Mouse (Mus musculus) CD4-positive, CD25-positive, alpha-beta regulatory T cell, adult 4 months (primary cell): ENCODE data around the gene Cfap161. TPM values are rescaled to one million over a fixed set of nuclear protein-coding genes. Genes with fewer than 3 reads are reported as not detected.

ENCODE experiments used
- ATAC-seq: one replicate; pipeline ENCODE4 v1.8.0; 2017
- polyA plus RNA-seq, 2 experiments: library from polyadenylated mRNA; unstranded; fragments of 100-300 nt; shearing (Covaris generic); gene quantifications; one replicate each; pipeline ENCODE4 v1.2.1; 2017

The Cfap161 gene
- polyA plus RNA-seq, 2 experiments from 2014 or later = not detected

GRCm38 (mm10) chr7:83801483-83801875, 6.8 kb upstream of the Cfap161 start:
- ATAC-seq = no peak

GRCm38 (mm10) chr7:83800561-83801482, 6.1 kb upstream of the Cfap161 start:
- no peak for ATAC-seq

GRCm38 (mm10) chr7:83800071-83800470, 5.4 kb upstream of the Cfap161 start:
- no peak for ATAC-seq

- no peak for ATAC-seq
These were observed 3.3 kb upstream of the Cfap161 start for GRCm38 (mm10) chr7:83798004-83798403.

- ATAC-seq = no peak
These were observed 1.5 kb upstream of the Cfap161 start for GRCm38 (mm10) chr7:83796177-83796576.

- no peak for ATAC-seq
These were observed 535 bp downstream of the Cfap161 start for GRCm38 (mm10) chr7:83794006-83794683.

GRCm38 (mm10) chr7:83780881-83781280, 13.8 kb downstream of the Cfap161 start:
- no peak for ATAC-seq

GRCm38 (mm10) chr7:83780026-83780425, 14.7 kb downstream of the Cfap161 start:
- no peak for ATAC-seq

DNA sequence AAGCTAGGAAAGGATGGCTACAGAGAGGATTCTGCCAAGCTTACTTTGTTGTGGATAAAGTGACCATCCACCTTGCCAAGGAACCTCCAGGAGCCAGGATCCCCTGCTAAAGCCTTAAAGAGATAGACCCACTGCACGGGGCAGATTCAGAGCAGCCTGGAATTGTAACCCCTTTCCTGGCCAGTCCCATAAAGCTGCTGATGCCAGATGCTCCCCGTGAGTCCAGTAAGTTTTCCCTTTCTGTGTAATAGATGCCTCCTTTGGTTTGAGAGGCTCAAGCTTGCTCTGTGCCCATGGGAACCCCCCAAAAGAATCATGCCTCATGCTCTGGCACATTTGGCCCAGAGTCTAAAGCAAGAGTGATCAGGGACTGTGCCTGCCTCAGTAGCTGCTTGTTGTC, 15.7 kb downstream of the Cfap161 start:
- no peak for ATAC-seq

DNA sequence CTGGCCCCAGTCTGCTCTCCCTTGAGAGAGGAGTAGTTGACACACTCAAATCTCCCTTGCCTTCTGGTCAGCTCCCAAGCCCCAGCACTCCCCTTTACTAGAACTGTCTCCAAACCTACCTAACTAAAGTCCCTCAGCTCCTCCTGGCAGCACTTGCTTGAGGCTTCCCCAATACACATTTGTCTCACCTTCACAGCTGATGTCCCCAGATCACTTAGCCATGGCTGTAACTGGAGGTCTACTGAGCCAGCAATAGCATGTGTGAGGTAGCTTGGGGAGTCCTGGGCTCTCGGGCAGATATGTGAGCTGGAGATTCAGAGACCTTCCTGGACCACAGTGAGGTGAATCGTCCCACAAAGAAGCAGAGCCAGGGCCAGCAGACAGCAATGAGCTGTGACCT, 16.2 kb downstream of the Cfap161 start:
- ATAC-seq = no peak

GRCm38 (mm10) chr7:83774721-83775120, 20.0 kb downstream of the Cfap161 start:
- peak; percentile 66 for ATAC-seq

DNA sequence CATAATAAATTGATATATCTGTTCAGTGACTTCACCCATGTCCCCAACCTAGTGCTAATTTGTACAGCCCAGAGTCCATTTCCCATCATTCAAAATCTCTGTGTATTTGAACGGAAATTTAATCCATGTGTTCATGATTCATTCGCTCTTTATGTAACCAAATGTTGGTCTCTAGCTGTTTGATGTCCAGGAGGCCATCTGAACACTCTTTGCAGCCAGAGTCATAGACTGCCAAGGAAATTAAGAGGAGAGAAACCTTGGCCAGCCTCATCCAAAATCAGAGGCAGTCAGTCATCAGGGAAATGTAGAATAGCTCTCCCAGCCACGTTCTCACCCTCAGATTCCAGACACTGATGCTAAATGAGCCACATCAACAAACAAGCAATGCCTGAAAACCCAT, 31.0 kb downstream of the Cfap161 start:
- ATAC-seq = no peak

- no peak for ATAC-seq
These were observed 32.3 kb downstream of the Cfap161 start for GRCm38 (mm10) chr7:83762336-83762735.

DNA sequence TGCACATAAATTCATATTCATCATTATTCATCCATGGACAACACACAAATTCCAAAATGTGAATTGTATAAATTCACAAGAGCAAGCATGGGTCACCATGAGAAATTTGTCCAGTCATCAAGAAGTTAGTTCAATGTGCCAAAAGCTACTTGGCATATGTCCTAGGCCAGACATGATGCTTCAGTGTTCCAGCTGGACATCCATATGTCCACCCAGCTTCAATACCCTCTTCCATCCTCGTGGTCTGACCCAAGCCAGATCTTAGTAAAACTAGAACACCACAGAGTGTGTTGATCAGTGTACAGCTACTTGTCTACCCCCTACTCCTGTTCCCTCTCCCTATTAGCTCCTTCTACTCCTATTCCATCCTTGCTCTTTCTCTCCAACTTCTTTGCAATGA, 43.6 kb downstream of the Cfap161 start:
- no peak for ATAC-seq

- ATAC-seq = no peak
These were observed 46.3 kb downstream of the Cfap161 start for GRCm38 (mm10) chr7:83748405-83748804.

DNA sequence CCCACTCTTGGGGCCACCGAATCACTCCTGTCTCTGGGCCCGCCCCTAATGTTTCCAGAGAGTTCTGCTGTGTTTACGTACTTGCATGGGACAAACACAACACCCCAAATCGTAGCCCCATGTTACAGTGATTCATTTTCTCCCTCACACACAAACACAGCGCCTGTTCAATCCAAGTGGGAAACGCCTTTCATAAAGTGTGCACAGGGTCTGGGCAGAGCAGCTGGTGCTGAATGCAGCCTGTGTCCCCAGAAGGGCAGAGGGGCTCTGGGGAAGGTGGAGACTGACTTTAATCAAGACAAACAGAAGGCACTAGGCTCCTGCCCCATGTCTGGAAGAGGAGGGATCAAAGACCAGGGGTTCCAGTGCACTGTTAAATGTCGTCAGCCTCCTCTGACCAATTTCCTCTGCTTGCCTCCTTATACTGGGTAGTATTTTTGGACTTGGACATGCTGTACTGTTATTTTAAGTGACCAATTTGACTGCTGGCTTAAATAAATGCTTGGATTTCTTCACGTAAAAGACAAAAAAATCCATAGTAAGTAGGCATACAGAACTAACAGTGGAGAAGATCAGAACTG, 48.5 kb downstream of the Cfap161 start:
- ATAC-seq = no peak

DNA sequence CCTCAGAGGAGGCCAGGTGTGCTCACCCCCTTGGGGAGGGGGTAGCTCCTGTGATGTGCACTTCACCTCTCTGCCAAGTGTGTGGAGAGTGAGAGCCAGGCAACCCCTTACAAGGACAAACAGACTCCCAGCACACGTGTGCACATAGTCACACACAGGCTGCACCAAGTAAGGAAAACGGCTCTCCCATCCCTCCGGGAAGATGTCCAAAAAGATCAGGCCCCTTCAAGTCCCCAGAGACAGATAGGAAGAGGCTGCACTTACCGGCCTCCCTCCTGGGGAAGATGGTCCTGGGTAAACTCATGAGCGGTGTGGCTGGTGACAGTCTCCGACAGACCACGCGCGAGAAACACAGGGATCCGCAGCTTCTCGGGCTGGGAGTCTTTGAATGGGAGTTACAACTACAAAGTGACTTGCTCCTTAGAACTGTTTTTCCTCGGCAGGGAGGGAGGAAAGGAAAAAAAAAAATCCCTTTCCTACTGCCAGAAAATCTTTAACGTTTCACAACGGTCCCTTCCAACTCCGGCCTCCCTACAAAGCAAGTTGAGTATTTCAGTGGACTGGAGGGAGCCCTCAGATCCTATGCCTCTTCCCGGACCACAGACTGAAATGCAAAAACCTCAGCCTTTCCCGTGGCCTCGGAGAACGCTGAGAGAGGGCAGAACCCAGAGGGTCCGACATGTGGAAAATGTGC, 49.1 kb downstream of the Cfap161 start, which contains the start of gene Il16:
TSS of gene Il16 (minus strand) at position 314 of the 694 bp plus-strand sequence.
- ATAC-seq = no peak

- no peak for ATAC-seq
These were observed 49.6 kb downstream of the Cfap161 start for GRCm38 (mm10) chr7:83745065-83745412.

GRCm38 (mm10) chr7:83744250-83744649, 50.4 kb downstream of the Cfap161 start:
- ATAC-seq = no peak

DNA sequence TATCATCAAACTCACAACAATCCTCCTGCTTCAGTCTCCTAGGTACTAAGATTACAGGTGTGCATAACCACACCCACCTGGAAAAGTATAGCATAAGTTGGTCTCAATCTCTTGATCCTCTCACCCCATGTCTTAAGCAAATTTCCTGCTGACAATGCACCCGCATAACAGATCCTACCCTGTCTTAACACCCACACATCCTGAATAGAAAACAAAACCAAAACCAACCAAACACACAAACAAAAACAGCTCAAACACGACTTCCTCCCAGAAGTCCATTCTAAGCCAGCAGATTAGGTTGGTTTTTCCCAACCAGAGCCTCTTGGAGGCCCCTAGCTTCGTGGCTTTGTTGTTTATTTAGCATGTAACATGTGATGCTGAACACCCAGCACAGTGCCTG, 52.0 kb downstream of the Cfap161 start:
- ATAC-seq = peak; percentile 92

GRCm38 (mm10) chr7:83742026-83742425, 52.7 kb downstream of the Cfap161 start:
- ATAC-seq = no peak

DNA sequence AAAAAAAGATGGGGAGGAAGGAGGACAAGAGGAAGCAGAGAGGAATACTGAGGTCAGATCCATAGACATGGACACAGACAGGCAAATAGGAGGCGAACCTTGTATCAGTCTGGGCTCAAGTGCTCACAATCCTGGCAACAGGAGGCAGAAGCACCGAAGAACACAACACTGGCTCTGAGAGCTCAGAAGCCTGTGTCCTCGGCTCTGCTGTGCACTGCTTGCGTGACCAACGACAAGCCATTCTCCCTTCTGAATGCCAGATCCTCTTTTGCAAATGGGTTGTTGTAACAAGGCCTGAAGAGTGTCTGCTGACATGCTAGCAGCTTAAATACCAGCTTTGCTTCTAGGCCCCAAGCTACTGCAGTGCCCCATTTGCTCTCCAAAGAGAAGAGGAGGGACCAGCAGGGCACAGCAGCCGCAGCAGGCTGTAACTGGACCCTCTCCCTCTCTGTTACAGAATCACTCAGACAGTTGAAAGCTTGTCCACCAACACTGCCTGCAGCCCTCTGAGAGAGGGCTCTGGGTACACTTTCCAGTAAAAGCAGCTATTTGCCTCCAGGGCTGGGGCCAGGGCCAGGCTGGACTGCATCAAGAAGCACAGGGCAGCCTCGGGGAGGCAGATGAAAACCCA, 54.9 kb downstream of the Cfap161 start:
- no peak for ATAC-seq
